In the genomic region with DNA sequence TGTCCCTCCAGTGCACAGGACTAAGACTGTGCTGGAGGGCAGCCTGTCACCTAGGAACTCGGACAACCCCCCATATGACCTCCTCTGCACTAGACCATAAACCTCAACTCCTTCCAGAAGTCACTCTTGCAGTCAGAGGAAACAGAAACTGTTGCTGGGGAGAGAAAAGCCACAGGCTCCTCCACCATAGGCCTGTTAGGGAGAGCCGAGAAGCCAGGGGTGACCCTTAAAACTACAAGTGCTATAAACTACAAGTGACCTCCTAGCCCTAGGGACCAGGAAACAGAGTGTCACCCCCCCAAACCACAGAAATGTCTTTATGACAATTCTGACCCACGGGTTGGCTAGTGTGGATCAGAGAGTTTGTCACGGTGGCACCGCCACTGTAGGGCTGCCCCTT, we compare ENCODE assay signal across 32 mouse cellular contexts.
DNase-seq lines count a peak whose midpoint lies in the region; ATAC-seq and TF ChIP-seq lines count a peak whose summit lies in the region.
"Had no signal": no experiment of that assay in that cellular context is flagged by ENCODE, and none has a peak within 500 bp of the region (broad histone marks: within the 10 kb centered on the region; RNA-seq: fewer than 3 reads in every experiment).

No protein-coding gene starts in this region.

- H3K9me3 ChIP-seq in kidney, postnatal 0 days (replicated peaks; ENCODE audit: low read length), result no peaks in the 10 kb centered on the region; the same call in 1 of the 2 replicates
- H3K9me3 ChIP-seq in CH12.LX (replicated peaks; ENCODE audit: low read length), result peaks cover 23% of the 10 kb centered on the region
- H3K9me3 ChIP-seq: stomach, embryonic 15.5 days had no signal

- no peak overlapping the region for H3K4me2 ChIP-seq in kidney, postnatal 0 days (ENCODE audit: low read length)
- H3K4me2 ChIP-seq in CH12.LX (ENCODE audit: insufficient read depth, low read depth, poor library complexity, severe bottlenecking), result peak overlapping the region; percentile 8
- H3K4me2 ChIP-seq: embryonic facial prominence, embryonic 12.5 days; heart, embryonic 12.5 days; hindbrain, embryonic 12.5 days; midbrain, embryonic 12.5 days; stomach, embryonic 15.5 days had no signal

- WGBS in kidney, postnatal 0 days, result 42% methylated on average over 5 of the region's 5 CpGs

- TF ChIP-seq EP300 in CH12.LX (IDR thresholded peaks at IDR 0.05; ENCODE audit: low read length), result no peak

- H3K27me3 ChIP-seq in kidney, postnatal 0 days (ENCODE audit: insufficient read depth, low read length), result no peaks in the 10 kb centered on the region
- H3K27me3 ChIP-seq in CH12.LX (replicated peaks), result peaks cover 54% of the 10 kb centered on the region
- H3K27me3 ChIP-seq: embryonic facial prominence, embryonic 12.5 days; hindbrain, embryonic 12.5 days; midbrain, embryonic 12.5 days; stomach, embryonic 15.5 days had no signal

- ATAC-seq in kidney, postnatal 0 days (replicated peaks; ENCODE audit: low FRiP score, low read depth), result no peak
- peak; percentile 40 to 66; a peak in 2 of 4 replicates for ATAC-seq in hematopoietic stem cell, adult 5-6 weeks (replicated peaks in 1 of 2; ENCODE audit: insufficient read depth in 1 of 2, low FRiP score in 2 of 2, low TSS enrichment in 1 of 2, low read depth in 1 of 2, poor library complexity in 2 of 2, severe bottlenecking in 2 of 2)
- peak; percentile 42; the same call in 1 of the 2 replicates for ATAC-seq in monocyte, adult 5-6 weeks (replicated peaks; ENCODE audit: insufficient number of reproducible peaks, low FRiP score, low TSS enrichment, poor library complexity, severe bottlenecking)
- ATAC-seq: forebrain, embryonic 16.5 days; hindbrain, postnatal 0 days; intestine, embryonic 16.5 days had no signal

- no peak for TF ChIP-seq RAD21 in CH12.LX (IDR thresholded peaks at IDR 0.05; ENCODE audit: low read depth, low read length)

- in situ Hi-C loops in CH12.LX (cut with MboI; ENCODE audit: low pct_ligation_motif_present, low pct_unique_long_range_greater_than_20kb, low sequenced_read_pairs), result no loop called here

- TF ChIP-seq CTCF in kidney, postnatal 0 days (IDR thresholded peaks at IDR 0.05; ENCODE audit: low read depth), result no peak
- no peak for TF ChIP-seq CTCF in CH12.LX (conservative IDR thresholded peaks at IDR 0.05 in 1 of 2, IDR thresholded peaks at IDR 0.05 in 1 of 2; ENCODE audit: low read depth in 2 of 2, low read length in 2 of 2)

- H3K79me2 ChIP-seq in CH12.LX (replicated peaks; ENCODE audit: control insufficient read depth, extremely low read depth, insufficient read depth, poor library complexity, severe bottlenecking), result no peaks in the 10 kb centered on the region

- peak; percentile 10 for DNase-seq in kidney, postnatal 0 days (ENCODE audit: low spot score)
- no peak for DNase-seq in kidney, postnatal 14 days
- DNase-seq in CH12.LX (ENCODE audit: extremely low read depth), result peak; percentile 33
- no peak for DNase-seq in right cerebral cortex, adult 2 months (ENCODE audit: low spot score in 2 of 2)
- no peak for DNase-seq in right cerebral cortex, adult 18-20 months
- DNase-seq: adrenal gland, adult 2 months; adrenal gland, postnatal 36 days; cerebellum, adult 2 months; cerebellum, postnatal 25 days; embryo, embryonic 11 days; gastrocnemius, adult 2 months; gastrocnemius, postnatal 36 days; heart, adult 2 months; kidney, adult 8-10 months; kidney, postnatal 10 days; layer of hippocampus, adult 9-11 months; liver; lung, adult 2 months; lung, postnatal 10 days; right cerebral cortex, postnatal 25 days had no signal

- H3K36me3 ChIP-seq in kidney, postnatal 0 days (ENCODE audit: insufficient read depth, low read length), result no peaks in the 10 kb centered on the region
- no peaks in the 10 kb centered on the region for H3K36me3 ChIP-seq in CH12.LX (replicated peaks in 1 of 2; ENCODE audit: control insufficient read depth in 1 of 2, insufficient read depth in 1 of 2, low read length in 1 of 2)
- H3K36me3 ChIP-seq: embryonic facial prominence, embryonic 12.5 days; heart, embryonic 12.5 days; hindbrain, embryonic 12.5 days; midbrain, embryonic 12.5 days; stomach, embryonic 15.5 days had no signal

- H3K9ac ChIP-seq in kidney, postnatal 0 days (ENCODE audit: low read depth, low read length), result no peak overlapping the region
- no peak overlapping the region for H3K9ac ChIP-seq in CH12.LX (ENCODE audit: insufficient read depth, low read depth)
- H3K9ac ChIP-seq: embryonic facial prominence, embryonic 12.5 days; heart, embryonic 12.5 days; hindbrain, embryonic 12.5 days; liver, embryonic 14.5 days; midbrain, embryonic 12.5 days; stomach, embryonic 15.5 days had no signal

- no peaks in the 10 kb centered on the region for H3K4me1 ChIP-seq in kidney, postnatal 0 days (replicated peaks; ENCODE audit: insufficient read depth, low read length)
- H3K4me1 ChIP-seq in CH12.LX (ENCODE audit: control insufficient read depth in 1 of 2, insufficient read depth in 2 of 2), result peaks cover 6% of the 10 kb centered on the region in 2 experiments; a peak in 3 of 4 replicates
- H3K4me1 ChIP-seq: embryonic facial prominence, embryonic 12.5 days; midbrain, embryonic 12.5 days had no signal

- H3K27ac ChIP-seq in kidney, postnatal 0 days, result no peak overlapping the region
- H3K27ac ChIP-seq in CH12.LX (ENCODE audit: insufficient read depth, low read depth), result no peak overlapping the region
- H3K27ac ChIP-seq: embryonic facial prominence, embryonic 12.5 days; gastrocnemius, adult 2 months; heart, adult 2 months; hindbrain, embryonic 12.5 days; hindbrain, postnatal 0 days; liver, embryonic 14.5 days; macrophage; midbrain, embryonic 12.5 days; stomach, embryonic 15.5 days had no signal

- H3K4me3 ChIP-seq in kidney, postnatal 0 days (replicated peaks; ENCODE audit: low read depth, low read length), result no peak overlapping the region
- no peak overlapping the region for H3K4me3 ChIP-seq in CH12.LX (replicated peaks in 1 of 3; ENCODE audit: low read depth in 2 of 3, low read length in 2 of 3, poor library complexity in 1 of 3)
- H3K4me3 ChIP-seq: embryonic facial prominence, embryonic 12.5 days; gastrocnemius, adult 2 months; heart, adult 2 months; heart, embryonic 12.5 days; hindbrain, embryonic 12.5 days; midbrain, embryonic 12.5 days; stomach, embryonic 15.5 days had no signal

- dilution Hi-C loops in CH12.LX (cut with MboI; ENCODE audit: extremely low pct_ligation_motif_present, extremely low pct_unique_long_range_greater_than_20kb, low sequenced_read_pairs), result no loop called here

- no peak for TF ChIP-seq POLR2A in CH12.LX (IDR thresholded peaks at IDR 0.05; ENCODE audit: low read depth, low read length)

TF ChIP-seq in CH12.LX, 34 proteins besides CTCF, POLR2A, EP300 and RAD21:
- TF ChIP-seq CHD2 (IDR thresholded peaks at IDR 0.05; ENCODE audit: low read length) (no peak), BHLHE40 (IDR thresholded peaks at IDR 0.05; ENCODE audit: low read depth, low read length) (peak; percentile 55; the same call in 1 of the 2 replicates)

Comparison
In these comparisons a context has a peak if more than half of its experiments do, and no peak if none do; other contexts are left out.
1. DNase-seq: peak in kidney, postnatal 0 days (single experiment) and CH12.LX (single experiment); none in kidney, postnatal 14 days (single experiment), right cerebral cortex, adult 2 months (0 of 2) and right cerebral cortex, adult 18-20 months (single experiment).